Mouse (Mus musculus) liver, embryonic 16.5 days (tissue): ENCODE measurements around the gene Ankrd39. TPM values are rescaled to one million over a fixed set of nuclear protein-coding genes. Genes with fewer than 3 reads are reported as not detected.

ENCODE experiments used
- ATAC-seq: fragments of 200-750 bp; cut with Nextera tagmentation; 2 replicates; pipeline ENCODE4 v1.8.0; 2017; ENCODE audit warnings: low read depth, mild to moderate bottlenecking, moderate number of reproducible peaks, moderate library complexity
- H3K27ac ChIP-seq: fragments of 300-500 bp; sonication (generic); 2 replicates; pipeline ENCODE4 v1.5.1; 2014; ENCODE audit warnings: mild to moderate bottlenecking, low read length
- H3K27me3 ChIP-seq: fragments of 300-500 bp; sonication (generic); 2 replicates; pipeline ENCODE4 v1.6.1; 2014; ENCODE audit warnings: low read depth, low read length, mixed read lengths; ENCODE audit not compliant: control insufficient read depth, insufficient read depth
- H3K36me3 ChIP-seq: fragments of 300-500 bp; sonication (generic); 2 replicates; pipeline ENCODE4 v1.6.1; 2014; ENCODE audit warnings: mild to moderate bottlenecking; ENCODE audit not compliant: control insufficient read depth, insufficient read depth
- H3K4me1 ChIP-seq: fragments of 300-500 bp; sonication (generic); 2 replicates; pipeline ENCODE4 v1.6.1; 2014; ENCODE audit warnings: low read depth, low read length, mixed read lengths; ENCODE audit not compliant: control insufficient read depth
- H3K4me2 ChIP-seq: fragments of 300-500 bp; sonication (generic); 2 replicates; pipeline ENCODE4 v1.6.1; 2014; ENCODE audit warnings: low read depth, low read length, mixed read lengths
- H3K4me3 ChIP-seq: fragments of 300-500 bp; sonication (generic); 2 replicates; pipeline ENCODE4 v1.5.1; 2014; ENCODE audit warnings: low read depth, mild to moderate bottlenecking, low read length
- H3K9ac ChIP-seq: fragments of 300-500 bp; sonication (generic); 2 replicates; pipeline ENCODE4 v1.6.1; 2014; ENCODE audit warnings: low read depth, low read length
- H3K9me3 ChIP-seq: fragments of 300-500 bp; sonication (generic); replicated peaks from 2 replicates; pipeline ENCODE4 v1.6.1; 2016; ENCODE audit warnings: low read length; ENCODE audit not compliant: control insufficient read depth
- WGBS: fragments of 180-500 bp; shearing (Covaris S2); extraction: QIAGEN DNeasy Blood & Tissue Kit; methylation state at CpG from one replicate; pipeline ENCODE4 v1.1.7; 2014; ENCODE audit not compliant: insufficient replicate concordance; 5-methylcytosine and 5-hydroxymethylcytosine counted together
- polyA plus RNA-seq: library from polyadenylated mRNA; unstranded; fragments of >200 nt; fragmentation: Nextera tagmentation; extraction: Ambion mirVana; gene quantifications from 2 replicates; pipeline ENCODE4 v1.2.1, GENCODE M21; 2015

The Ankrd39 gene
- polyA plus RNA-seq, 1 experiment from 2014 or later: 6.7 TPM

DNA sequence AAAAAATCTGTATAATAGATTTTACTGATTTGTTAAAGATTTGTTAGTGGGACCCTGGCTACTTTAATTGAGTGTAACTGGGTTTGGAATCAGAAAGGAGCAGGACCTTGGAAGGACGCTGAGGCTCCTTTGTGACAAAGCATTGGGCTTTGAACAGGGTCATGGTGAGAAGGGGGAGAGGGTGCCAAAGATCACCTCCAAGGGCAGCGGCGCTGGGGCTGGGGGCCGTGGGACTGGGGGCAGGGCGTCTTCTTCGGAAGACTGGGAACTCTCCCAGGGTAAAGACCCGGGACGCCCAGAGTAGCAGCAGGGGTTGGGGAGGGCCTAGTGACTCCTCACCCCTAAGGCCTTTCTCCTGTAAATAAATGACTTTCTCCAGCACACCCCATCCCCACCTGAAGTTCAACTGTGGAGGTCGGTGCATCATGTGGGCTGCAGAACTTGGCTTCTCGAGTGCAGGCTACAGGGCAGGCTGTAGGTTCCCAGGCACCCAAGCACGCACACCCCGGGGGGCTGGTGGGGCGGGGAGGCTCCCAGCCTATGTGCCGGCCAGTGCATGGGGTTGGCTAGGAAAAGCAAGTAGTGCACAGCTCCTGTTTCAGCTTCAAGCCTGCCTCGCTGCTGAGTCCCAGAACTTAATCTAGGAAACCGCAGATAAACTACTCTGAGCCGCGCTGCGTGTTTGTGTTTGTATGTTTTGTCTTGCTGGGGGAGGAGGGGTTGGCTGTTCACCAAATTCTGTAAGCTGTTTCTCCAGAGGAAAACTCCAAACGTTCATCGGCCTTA lies 20.8 kb upstream of the Ankrd39 start:
- no peak for ATAC-seq
- Histone ChIP-seq H3K4me1 (no peaks in the 10 kb centered on the region), H3K27ac (no peak overlapping the region), H3K36me3 (no peaks in the 10 kb centered on the region), H3K4me2 (no peak overlapping the region), H3K9ac (no peak overlapping the region), H3K4me3 (no peak overlapping the region), H3K9me3 (no peaks in the 10 kb centered on the region), H3K27me3 (no peaks in the 10 kb centered on the region)
- WGBS: 61% methylated on average over 21 of the region's 21 CpGs

DNA sequence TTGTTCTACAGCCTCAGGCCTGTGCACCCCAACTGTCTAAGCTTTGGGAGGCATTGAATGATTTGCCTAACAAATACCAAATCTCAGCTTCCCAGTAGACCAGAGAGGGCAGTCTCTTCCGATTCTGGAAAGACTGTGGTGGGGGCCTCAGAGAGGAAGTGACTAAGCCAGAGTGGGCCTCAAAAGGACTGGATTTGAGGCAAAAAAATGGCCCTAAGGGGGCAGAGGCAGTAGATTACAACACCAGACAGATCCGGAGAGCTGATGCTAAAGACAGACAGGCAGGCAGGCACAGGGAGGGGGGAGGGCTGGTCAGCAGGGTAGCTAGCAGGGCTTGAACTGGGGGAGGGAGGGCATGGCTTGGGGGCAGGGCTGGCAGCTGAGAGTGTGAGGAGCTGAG lies 19.2 kb upstream of the Ankrd39 start:
- Histone ChIP-seq H3K27me3 (no peaks in the 10 kb centered on the region; the same call in 1 of the 2 replicates), H3K36me3 (no peaks in the 10 kb centered on the region), H3K4me3 (no peak overlapping the region), H3K9ac (no peak overlapping the region), H3K9me3 (no peaks in the 10 kb centered on the region), H3K4me2 (no peak overlapping the region), H3K27ac (no peak overlapping the region), H3K4me1 (no peaks in the 10 kb centered on the region)
- ATAC-seq: no peak
- WGBS: 11% methylated on average over 2 of the region's 2 CpGs

DNA sequence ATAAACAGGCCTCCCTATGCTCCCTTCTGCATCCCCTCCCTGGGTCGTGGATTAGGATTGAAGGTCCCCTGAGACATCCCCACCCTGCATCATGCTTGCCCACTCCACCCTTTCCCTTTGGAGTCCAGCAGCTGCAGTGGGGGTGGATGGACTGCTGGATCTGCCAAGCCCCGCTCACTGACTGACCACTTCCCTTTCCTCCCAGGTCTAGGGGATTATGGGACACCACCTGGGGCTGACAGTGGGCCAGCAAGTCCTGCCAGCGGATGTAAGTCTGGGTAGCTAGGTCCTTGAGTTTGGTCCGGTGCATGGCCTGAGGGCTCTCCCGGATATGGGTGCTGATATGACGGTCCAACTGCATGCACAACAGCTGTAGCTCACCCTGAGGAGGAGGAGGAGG lies 16.9 kb upstream of the Ankrd39 start:
- Histone ChIP-seq H3K36me3 (no peaks in the 10 kb centered on the region), H3K4me3 (no peak overlapping the region), H3K27me3 (peaks cover 15% of the 10 kb centered on the region), H3K9me3 (no peaks in the 10 kb centered on the region), H3K4me1 (no peaks in the 10 kb centered on the region), H3K4me2 (no peak overlapping the region), H3K9ac (no peak overlapping the region), H3K27ac (no peak overlapping the region)
- WGBS: 37% methylated on average over 6 of the region's 6 CpGs
- ATAC-seq: no peak

DNA sequence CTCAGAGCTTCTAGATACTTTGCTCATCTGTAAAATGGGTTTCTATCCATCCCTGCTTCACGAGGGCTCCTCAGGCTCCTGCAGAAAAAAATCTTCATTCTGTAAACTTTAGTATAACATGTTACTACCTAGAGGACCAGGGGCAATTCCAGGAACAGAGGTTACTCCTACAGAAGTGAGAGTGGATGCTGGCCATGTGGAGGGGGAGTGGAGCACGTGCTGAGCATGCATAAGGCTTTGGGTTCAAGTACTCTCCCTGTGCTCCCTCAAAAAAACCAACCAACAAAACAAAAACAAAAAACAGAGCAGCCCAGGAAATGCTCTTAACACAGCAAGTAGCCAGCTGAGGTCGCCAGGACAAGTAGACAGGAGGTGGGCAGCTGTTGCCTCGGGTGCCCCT lies 16.4 kb upstream of the Ankrd39 start:
- no peak overlapping the region for H3K9ac ChIP-seq
- no peaks in the 10 kb centered on the region for H3K36me3 ChIP-seq
- no peak overlapping the region for H3K4me3 ChIP-seq
- H3K4me2 ChIP-seq: no peak overlapping the region
- no peak for ATAC-seq
- H3K9me3 ChIP-seq: no peaks in the 10 kb centered on the region
- no peak overlapping the region for H3K27ac ChIP-seq
- H3K4me1 ChIP-seq: no peaks in the 10 kb centered on the region
- 37% methylated on average over 4 of the region's 4 CpGs for WGBS
- H3K27me3 ChIP-seq: peaks cover 20% of the 10 kb centered on the region

DNA sequence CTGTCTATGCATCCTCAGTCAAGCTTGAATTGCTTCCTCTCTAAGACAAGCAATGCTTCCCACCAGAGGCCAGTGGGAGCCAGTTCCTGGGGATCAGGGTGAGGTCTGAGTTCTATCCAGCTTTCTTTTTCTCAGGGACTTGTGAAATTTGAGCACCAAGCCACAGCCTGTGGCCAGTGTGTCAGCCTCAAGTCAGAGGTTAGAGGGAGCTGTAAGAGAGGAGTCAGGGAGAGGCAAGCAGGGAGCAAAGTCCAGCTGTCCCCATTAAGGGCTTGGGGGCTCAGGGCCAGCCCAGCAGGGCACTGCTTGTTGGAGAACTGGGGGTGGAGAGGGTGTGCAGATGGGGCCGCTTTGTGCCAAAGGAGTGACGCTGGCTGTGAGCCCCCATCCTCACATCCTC lies 16.0 kb upstream of the Ankrd39 start:
- H3K9ac ChIP-seq: no peak overlapping the region
- H3K27ac ChIP-seq: no peak overlapping the region
- peaks cover 24% of the 10 kb centered on the region for H3K27me3 ChIP-seq
- H3K4me1 ChIP-seq: no peaks in the 10 kb centered on the region
- no peak overlapping the region for H3K4me2 ChIP-seq
- H3K36me3 ChIP-seq: no peaks in the 10 kb centered on the region
- no peaks in the 10 kb centered on the region for H3K9me3 ChIP-seq
- WGBS: 69% methylated on average over 2 of the region's 2 CpGs
- no peak for ATAC-seq
- H3K4me3 ChIP-seq: no peak overlapping the region

DNA sequence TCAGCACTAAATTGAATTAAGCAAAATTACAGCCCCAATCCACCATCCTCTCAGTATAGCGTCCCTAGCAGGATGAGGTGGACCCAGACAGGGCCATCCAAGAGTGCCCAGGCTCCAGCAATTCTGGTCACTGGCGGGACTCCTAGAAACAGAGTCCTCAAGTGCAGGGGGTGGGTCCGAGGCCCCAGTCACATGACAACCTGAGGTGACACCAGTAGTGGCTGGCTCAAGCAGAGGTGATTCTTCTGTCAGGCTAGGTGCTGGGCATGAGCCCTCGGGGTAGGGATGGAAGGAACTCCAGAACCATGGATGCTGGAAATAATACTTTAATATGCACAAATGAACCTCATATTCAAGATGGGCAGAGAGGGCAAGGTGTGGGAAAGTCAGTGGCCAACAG lies 15.1 kb upstream of the Ankrd39 start:
- H3K4me1 ChIP-seq: no peaks in the 10 kb centered on the region
- H3K9me3 ChIP-seq: no peaks in the 10 kb centered on the region
- peaks cover 32% of the 10 kb centered on the region for H3K27me3 ChIP-seq
- H3K4me2 ChIP-seq: no peak overlapping the region
- WGBS: 51% methylated on average over 4 of the region's 4 CpGs
- no peaks in the 10 kb centered on the region for H3K36me3 ChIP-seq
- H3K27ac ChIP-seq: no peak overlapping the region
- H3K4me3 ChIP-seq: no peak overlapping the region
- ATAC-seq: no peak
- H3K9ac ChIP-seq: no peak overlapping the region

DNA sequence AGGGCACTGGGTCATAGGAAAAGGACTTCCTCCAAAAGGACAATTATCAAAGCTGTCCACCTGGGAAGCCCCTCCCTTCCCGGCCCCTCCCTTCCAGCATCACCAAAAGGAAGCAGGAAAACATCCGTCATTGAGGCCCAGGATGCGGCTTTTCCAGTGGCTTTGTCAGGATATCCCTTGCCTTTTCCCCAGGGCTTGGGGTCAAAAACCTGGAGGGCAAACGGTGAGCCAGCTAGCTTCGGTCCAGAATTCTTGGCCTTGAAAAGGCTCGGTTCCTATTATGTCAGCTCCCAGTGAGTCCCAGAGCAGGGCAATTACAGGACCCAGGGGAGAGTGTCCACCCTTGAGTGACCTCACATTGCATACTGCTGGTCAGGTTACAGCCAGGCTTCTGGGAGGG lies 13.7 kb upstream of the Ankrd39 start:
- H3K4me2 ChIP-seq: no peak overlapping the region
- H3K36me3 ChIP-seq: no peaks in the 10 kb centered on the region
- 38% methylated on average over 6 of the region's 6 CpGs for WGBS
- H3K27me3 ChIP-seq: peaks cover 47% of the 10 kb centered on the region
- no peaks in the 10 kb centered on the region for H3K9me3 ChIP-seq
- H3K4me3 ChIP-seq: no peak overlapping the region
- no peak overlapping the region for H3K27ac ChIP-seq
- H3K9ac ChIP-seq: no peak overlapping the region
- H3K4me1 ChIP-seq: peaks cover 3% of the 10 kb centered on the region
- ATAC-seq: no peak

DNA sequence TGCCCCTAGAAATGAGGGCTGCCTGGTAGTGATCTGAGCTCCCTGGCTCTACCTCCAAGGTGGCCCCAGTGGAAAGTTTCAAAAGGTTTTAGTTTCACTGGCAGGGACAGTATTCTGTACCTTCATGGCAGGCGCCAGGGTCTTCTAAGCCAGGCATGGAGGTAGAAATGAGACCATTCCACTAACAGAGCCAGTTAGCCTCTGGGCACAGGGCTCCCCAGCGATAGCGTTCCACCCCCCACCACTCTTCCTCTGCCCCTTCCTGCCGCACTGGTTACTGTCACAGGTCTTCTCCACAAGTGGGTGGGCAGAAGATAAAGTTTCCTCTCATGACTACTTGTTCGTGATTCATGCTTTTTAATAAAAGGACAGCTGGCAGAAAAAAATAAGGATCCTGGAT lies 12.6 kb upstream of the Ankrd39 start:
- Histone ChIP-seq H3K36me3 (no peaks in the 10 kb centered on the region), H3K9me3 (no peaks in the 10 kb centered on the region), H3K9ac (no peak overlapping the region), H3K27me3 (peaks cover 57% of the 10 kb centered on the region), H3K4me2 (no peak overlapping the region), H3K27ac (no peak overlapping the region), H3K4me3 (no peak overlapping the region), H3K4me1 (peaks cover 7% of the 10 kb centered on the region)
- no peak for ATAC-seq
- 30% methylated on average over 5 of the region's 5 CpGs for WGBS

DNA sequence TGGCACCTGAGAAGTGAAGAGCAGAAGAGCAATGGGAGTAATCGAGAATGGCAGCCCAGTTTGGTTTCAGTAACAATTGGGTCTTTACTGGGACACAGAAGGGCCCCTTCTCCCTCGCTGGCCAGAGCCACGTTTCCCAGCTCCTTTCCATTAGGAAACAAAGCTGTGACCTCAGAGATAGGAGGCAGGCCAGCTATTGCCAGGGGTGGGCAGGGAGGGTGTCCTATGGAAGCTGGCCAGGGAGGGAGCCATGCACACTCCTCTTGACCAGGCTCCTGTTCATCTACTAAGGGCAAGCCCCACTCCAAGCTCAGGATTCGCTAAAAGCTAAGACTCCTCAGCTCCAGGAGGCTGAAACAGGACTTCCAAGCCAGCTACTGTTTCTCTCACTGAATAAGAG lies 12.0 kb upstream of the Ankrd39 start:
- Histone ChIP-seq H3K4me3 (no peak overlapping the region), H3K4me2 (no peak overlapping the region), H3K9me3 (no peaks in the 10 kb centered on the region), H3K4me1 (peaks cover 7% of the 10 kb centered on the region), H3K27ac (no peak overlapping the region), H3K27me3 (peaks cover 63% of the 10 kb centered on the region), H3K9ac (no peak overlapping the region), H3K36me3 (no peaks in the 10 kb centered on the region)
- no peak for ATAC-seq
- WGBS: 20% methylated on average over 4 of the region's 4 CpGs
